Mouse (Mus musculus) stomach, embryonic 14.5 days (tissue): ENCODE data around the gene Pappa2. TPM values are rescaled to one million over a fixed set of nuclear protein-coding genes. Genes with fewer than 3 reads are reported as not detected.

Experiments
- ATAC-seq: fragments of 200-750 bp; cut with Nextera tagmentation; 2 replicates; pipeline ENCODE4 v1.8.0; 2017; ENCODE audit warnings: low read depth, moderate TSS enrichment; ENCODE audit not compliant: insufficient number of reproducible peaks, insufficient read depth, low FRiP score
- H3K27ac ChIP-seq: fragments of 300-500 bp; sonication (generic); 2 replicates; pipeline ENCODE4 v1.5.1; 2014; ENCODE audit warnings: mild to moderate bottlenecking, low read length, moderate library complexity, mixed read lengths
- H3K27me3 ChIP-seq: fragments of 300-500 bp; sonication (generic); 2 replicates; pipeline ENCODE4 v1.6.1; 2014; ENCODE audit warnings: low read length, control low read depth, mixed read lengths; ENCODE audit not compliant: control insufficient read depth, insufficient read depth
- H3K36me3 ChIP-seq: fragments of 300-500 bp; sonication (generic); 2 replicates; pipeline ENCODE4 v1.6.1; 2014; ENCODE audit warnings: mild to moderate bottlenecking, control low read depth, low read length, moderate library complexity, mixed read lengths; ENCODE audit not compliant: control insufficient read depth, insufficient read depth
- H3K4me1 ChIP-seq: fragments of 300-500 bp; sonication (generic); 2 replicates; pipeline ENCODE4 v1.6.1; 2014; ENCODE audit warnings: low read length, control low read depth, mixed read lengths; ENCODE audit not compliant: control insufficient read depth, insufficient read depth
- H3K4me2 ChIP-seq: fragments of 300-500 bp; sonication (generic); replicated peaks from 2 replicates; pipeline ENCODE4 v1.6.1; 2014; ENCODE audit warnings: low read depth, low read length, control low read depth
- H3K4me3 ChIP-seq: fragments of 300-500 bp; sonication (generic); 2 replicates; pipeline ENCODE4 v1.5.1; 2014; ENCODE audit warnings: low read depth, low read length, control low read depth
- H3K9ac ChIP-seq: fragments of 300-500 bp; sonication (generic); replicated peaks from 2 replicates; pipeline ENCODE4 v1.6.1; 2014; ENCODE audit warnings: low read depth, mild to moderate bottlenecking, control low read depth, low read length, moderate library complexity, mixed read lengths
- H3K9me3 ChIP-seq: fragments of 300-500 bp; sonication (generic); 2 replicates; pipeline ENCODE4 v1.6.1; 2016; ENCODE audit warnings: low read depth, low read length, control low read depth; ENCODE audit not compliant: control insufficient read depth
- WGBS: fragments of 180-500 bp; shearing (Covaris S2); extraction: QIAGEN DNeasy Blood & Tissue Kit; methylation state at CpG from one replicate; pipeline ENCODE4 v1.1.7; 2014; 5-methylcytosine and 5-hydroxymethylcytosine counted together
- polyA plus RNA-seq: library from polyadenylated mRNA; unstranded; fragments of >200 nt; fragmentation: Nextera tagmentation; extraction: Ambion mirVana; gene quantifications from 2 replicates; pipeline ENCODE4 v1.2.1, GENCODE M21; 2014

Gene Pappa2
- polyA plus RNA-seq, 1 experiment from 2014 or later: 2.3 TPM

DNA sequence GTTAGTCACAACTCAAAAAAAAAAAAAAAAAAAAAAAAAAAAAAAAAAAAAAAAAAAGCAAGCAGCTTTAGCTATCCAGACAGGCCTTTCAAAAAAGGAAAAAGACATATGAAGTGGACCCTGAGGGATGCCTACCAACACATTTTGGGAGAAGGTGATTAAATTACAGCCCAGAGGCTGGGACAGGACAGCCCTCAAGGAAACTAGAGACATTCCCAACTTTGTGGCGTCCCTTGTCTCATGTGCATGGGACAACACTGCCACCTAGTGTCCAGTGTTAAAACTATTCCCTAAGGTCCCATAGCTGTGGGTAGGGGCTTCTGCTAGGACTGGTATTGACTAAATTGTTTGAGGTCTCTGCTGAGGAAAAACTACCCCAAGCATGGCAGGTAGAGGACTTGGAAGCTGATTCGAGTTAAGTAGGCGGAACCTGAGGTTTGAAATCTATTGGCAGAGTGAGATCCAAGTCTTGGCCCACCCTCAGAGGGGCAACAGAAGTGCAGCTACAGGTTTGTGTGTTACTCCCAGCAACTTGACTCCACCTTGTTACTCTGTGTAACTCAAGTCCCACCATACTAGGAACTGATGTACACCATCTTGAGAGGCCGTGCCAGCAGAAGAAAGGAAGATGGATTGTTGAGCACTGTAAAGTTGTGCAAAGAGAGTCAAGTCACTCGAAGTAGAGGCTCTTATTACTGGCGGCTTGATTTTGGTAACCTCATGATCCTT is 26.6 kb downstream of the Pappa2 start:
- Histone ChIP-seq H3K27ac (no peak overlapping the region), H3K4me1 (no peaks in the 10 kb centered on the region), H3K9me3 (no peaks in the 10 kb centered on the region), H3K27me3 (no peaks in the 10 kb centered on the region), H3K4me2 (no peak overlapping the region), H3K36me3 (no peaks in the 10 kb centered on the region), H3K9ac (no peak overlapping the region), H3K4me3 (no peak overlapping the region)
- ATAC-seq: peak; percentile 24; the same call in 1 of the 2 replicates
- 37% methylated on average over 6 of the region's 6 CpGs for WGBS

DNA sequence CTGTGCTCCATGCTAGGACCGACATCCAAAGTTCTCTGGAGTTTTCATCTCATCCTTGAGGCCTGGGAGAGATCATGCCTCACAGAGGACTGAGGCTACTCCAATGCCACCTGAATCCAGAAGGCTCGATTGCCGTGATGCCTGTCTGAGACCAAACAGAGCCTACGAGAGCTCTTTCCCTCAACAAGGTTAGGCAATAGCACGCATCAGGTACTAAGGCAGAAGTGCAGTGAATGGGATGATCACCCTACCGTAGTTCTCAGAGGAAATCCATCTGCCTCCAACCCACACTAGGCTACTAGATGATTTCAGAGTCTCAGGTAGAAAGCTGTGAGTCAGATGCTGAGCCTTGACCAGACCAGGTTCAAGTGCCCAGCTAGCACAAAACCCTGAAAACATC is 31.2 kb downstream of the Pappa2 start:
- no peak overlapping the region for H3K4me2 ChIP-seq
- no peak overlapping the region for H3K9ac ChIP-seq
- no peaks in the 10 kb centered on the region for H3K4me1 ChIP-seq
- ATAC-seq: no peak
- WGBS: 87% methylated on average over 6 of the region's 6 CpGs
- no peaks in the 10 kb centered on the region for H3K9me3 ChIP-seq
- H3K27me3 ChIP-seq: no peaks in the 10 kb centered on the region
- no peaks in the 10 kb centered on the region for H3K36me3 ChIP-seq
- no peak overlapping the region for H3K27ac ChIP-seq
- H3K4me3 ChIP-seq: no peak overlapping the region

DNA sequence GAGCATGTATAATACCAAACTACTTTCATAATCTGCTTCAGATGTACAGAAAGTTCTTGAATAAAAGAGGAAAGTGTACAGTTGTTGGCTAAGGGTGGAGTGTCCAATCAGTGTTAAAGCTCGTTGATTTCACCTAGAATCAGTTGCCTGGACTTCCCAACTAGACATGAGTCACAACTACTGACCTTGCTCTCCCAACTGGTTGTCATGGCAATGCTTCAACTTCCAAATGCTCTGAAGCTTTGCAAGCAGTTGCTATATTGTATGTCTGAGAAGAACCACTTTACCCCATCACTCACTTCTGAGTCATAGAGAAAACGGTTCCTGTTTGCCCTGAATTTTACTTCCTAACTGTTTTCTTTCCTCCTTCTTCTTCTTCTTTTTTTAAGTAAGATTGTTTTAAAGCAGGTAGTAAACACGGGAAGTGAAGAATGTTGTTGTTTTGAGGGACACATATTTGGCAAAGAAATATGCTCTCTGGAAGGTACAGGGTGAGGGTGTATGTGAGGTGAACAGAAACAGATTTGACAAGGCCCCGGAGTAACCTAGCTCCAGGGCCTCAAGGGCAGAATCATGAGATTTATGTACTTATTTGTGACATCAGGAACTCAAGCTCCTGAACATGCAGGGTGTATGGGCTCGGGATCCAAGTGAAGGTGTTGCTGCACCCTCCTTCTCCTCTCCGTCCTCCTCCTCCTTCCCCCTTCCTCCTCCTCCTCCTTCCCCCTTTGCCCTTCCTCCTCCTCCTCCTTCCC is 32.1 kb downstream of the Pappa2 start:
- no peak overlapping the region for H3K4me3 ChIP-seq
- ATAC-seq: no peak

DNA sequence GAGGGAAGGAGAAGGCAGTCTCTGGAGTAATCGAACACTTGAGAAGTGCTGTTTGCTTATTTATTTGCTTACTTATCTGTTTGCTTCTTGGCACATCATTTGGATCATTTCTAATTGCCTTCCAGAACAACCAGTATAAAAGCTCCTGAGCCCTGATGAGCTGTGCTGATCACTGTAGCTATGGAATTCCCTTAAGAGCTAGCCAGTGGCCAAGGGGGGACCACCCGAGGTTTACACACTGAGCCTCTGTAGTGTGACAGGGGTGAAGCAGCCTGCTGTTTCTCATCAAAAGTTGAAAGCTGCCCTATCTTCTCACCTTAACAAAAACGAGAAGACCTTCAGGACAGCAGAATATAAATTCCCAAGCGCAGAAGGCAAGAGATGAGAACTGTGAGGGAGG is 35.4 kb downstream of the Pappa2 start:
- Histone ChIP-seq H3K4me1 (no peaks in the 10 kb centered on the region), H3K27me3 (no peaks in the 10 kb centered on the region), H3K9me3 (no peaks in the 10 kb centered on the region), H3K36me3 (no peaks in the 10 kb centered on the region), H3K4me3 (no peak overlapping the region), H3K27ac (no peak overlapping the region), H3K4me2 (no peak overlapping the region), H3K9ac (no peak overlapping the region)
- 48% methylated on average over 4 of the region's 4 CpGs for WGBS
- ATAC-seq: no peak

More for the DNA sequence above, 32.1 kb downstream of the Pappa2 start:
- WGBS: 61% methylated on average over 6 of the region's 6 CpGs
- Histone ChIP-seq H3K27me3 (no peaks in the 10 kb centered on the region), H3K4me1 (no peaks in the 10 kb centered on the region), H3K9ac (no peak overlapping the region), H3K9me3 (no peaks in the 10 kb centered on the region), H3K27ac (no peak overlapping the region), H3K4me2 (no peak overlapping the region), H3K36me3 (no peaks in the 10 kb centered on the region)

DNA sequence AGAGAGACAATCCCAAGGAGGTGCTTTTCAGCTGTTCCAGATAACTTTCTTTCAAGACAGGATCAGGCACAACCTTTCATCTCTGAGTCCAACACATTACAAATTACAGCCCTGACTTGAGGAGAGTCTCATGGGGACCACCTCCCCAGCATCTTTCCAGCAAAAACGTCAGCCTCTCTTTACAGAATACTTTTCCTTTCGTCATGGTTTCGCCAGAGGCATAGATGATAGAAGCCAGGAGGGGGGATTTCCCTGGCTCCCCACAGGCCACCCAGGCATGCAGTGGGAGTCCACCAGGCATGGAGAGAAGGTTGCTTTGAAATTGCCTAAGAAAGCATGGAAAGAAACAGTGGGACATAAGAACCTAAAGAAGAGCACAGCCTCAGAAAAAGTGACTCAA is 37.4 kb downstream of the Pappa2 start:
- H3K4me2 ChIP-seq: no peak overlapping the region
- H3K4me3 ChIP-seq: no peak overlapping the region
- ATAC-seq: no peak
- H3K36me3 ChIP-seq: no peaks in the 10 kb centered on the region
- no peaks in the 10 kb centered on the region for H3K9me3 ChIP-seq
- no peaks in the 10 kb centered on the region for H3K27me3 ChIP-seq
- H3K4me1 ChIP-seq: no peaks in the 10 kb centered on the region
- no peak overlapping the region for H3K9ac ChIP-seq
- WGBS: 49% methylated on average over 3 of the region's 3 CpGs
- no peak overlapping the region for H3K27ac ChIP-seq

DNA sequence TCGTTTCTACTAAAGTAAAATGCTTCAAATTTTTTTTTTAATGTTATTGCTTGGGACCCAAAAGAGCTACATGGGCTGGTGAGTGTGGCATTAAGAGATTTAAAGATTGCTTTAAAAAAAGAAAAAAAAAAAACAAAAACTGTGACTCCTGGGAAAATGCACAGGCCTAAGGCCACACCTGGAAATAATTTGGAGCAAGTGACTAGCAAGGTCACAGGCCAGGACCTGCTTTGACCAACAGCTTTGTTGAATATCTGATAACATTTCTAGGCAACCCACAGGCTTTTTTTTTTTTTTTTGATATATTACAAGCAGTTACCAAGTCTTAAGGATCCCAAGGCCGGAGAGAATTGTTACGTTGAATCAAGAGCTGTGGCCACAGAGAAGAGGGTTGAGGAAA is 39.3 kb downstream of the Pappa2 start:
- Histone ChIP-seq H3K4me3 (no peak overlapping the region), H3K9ac (no peak overlapping the region), H3K36me3 (no peaks in the 10 kb centered on the region), H3K27me3 (no peaks in the 10 kb centered on the region), H3K4me2 (no peak overlapping the region), H3K9me3 (no peaks in the 10 kb centered on the region), H3K27ac (no peak overlapping the region), H3K4me1 (no peaks in the 10 kb centered on the region)
- 78% methylated on average over 3 of the region's 3 CpGs for WGBS
- no peak for ATAC-seq

DNA sequence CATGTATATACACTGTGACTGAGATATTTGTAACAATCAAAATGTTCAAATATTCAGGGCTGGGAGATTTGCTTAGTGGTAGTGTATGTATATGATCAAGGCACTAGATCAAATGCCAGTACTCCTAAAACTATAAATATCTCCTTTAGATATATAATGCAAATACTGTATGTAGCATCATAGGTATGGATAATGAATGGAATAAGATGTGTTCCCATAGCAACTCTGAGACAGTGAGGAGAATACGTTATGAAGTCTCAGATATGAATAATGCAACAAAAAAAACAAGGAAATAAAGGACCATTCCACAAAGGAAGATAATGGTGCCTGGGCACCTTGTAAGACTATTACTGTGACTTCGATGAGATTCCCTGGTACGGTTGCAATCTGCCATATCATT is 45.8 kb downstream of the Pappa2 start:
- no peak overlapping the region for H3K4me2 ChIP-seq
- H3K4me3 ChIP-seq: no peak overlapping the region
- no peaks in the 10 kb centered on the region for H3K36me3 ChIP-seq
- H3K27ac ChIP-seq: no peak overlapping the region
- no peaks in the 10 kb centered on the region for H3K4me1 ChIP-seq
- ATAC-seq: no peak
- 93% methylated on average over 3 of the region's 3 CpGs for WGBS
- no peak overlapping the region for H3K9ac ChIP-seq
- no peaks in the 10 kb centered on the region for H3K9me3 ChIP-seq
- no peaks in the 10 kb centered on the region for H3K27me3 ChIP-seq

DNA sequence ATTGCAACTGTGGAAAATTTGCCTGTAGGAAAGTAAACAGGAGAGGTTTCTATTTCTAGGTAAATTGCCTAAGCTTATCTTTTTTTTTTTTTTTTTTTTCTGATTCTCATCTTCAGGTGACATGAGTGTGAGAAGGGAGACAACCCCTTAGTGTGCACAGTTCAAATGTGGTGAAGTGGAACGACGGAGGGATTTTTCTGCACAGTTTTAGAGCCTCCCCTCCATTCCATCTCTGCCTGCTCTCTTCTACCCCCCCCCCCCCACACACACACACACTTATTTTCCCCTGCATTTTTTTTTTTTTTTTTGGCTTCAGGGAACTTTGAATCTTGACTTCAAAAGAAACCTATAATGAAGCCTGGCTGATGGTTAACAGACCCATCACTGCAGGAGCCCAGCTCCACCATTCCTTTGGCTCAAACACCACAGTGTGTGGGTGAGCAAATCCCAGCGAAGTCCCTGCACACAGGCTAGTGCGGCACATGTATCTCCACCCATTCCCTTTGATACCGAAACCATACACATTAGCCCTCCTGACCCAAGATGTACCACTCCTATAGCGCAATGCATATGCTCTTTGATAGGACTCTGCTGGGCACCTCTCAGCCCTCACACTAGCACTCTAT is 49.0 kb downstream of the Pappa2 start:
- no peak overlapping the region for H3K27ac ChIP-seq
- H3K9ac ChIP-seq: no peak overlapping the region
- no peaks in the 10 kb centered on the region for H3K4me1 ChIP-seq
- no peak overlapping the region for H3K4me2 ChIP-seq
- no peaks in the 10 kb centered on the region for H3K9me3 ChIP-seq
- peak; percentile 33; the same call in 1 of the 2 replicates for ATAC-seq
- no peaks in the 10 kb centered on the region for H3K27me3 ChIP-seq
- 76% methylated on average over 6 of the region's 6 CpGs for WGBS
- no peaks in the 10 kb centered on the region for H3K36me3 ChIP-seq
- no peak overlapping the region for H3K4me3 ChIP-seq
